Mouse (Mus musculus) embryo, embryonic 11 days (tissue): ENCODE data around the gene Taf10.
"Not testable (repeated sequence)": the region's sequence is repeated elsewhere in the genome, so short reads cannot be mapped to it uniquely, and the experiment has no call there.

Source experiments
- DNase-seq: peaks from one replicate; pipeline ENCODE4 v3.0.0-alpha.2; 2015

Taf10 gene

GRCm38 (mm10) chr7:105752716-105753115 lies 8.6 kb upstream of the Taf10 start:
- DNase-seq: no peak

- peak; percentile 91 for DNase-seq
Measured at GRCm38 (mm10) chr7:105751491-105752433, 7.6 kb upstream of the Taf10 start, which contains the start of gene Tpp1. Tpp1 (minus strand) TSS chr7:105752235.

- no peak for DNase-seq
Measured at GRCm38 (mm10) chr7:105747776-105748175, 3.6 kb upstream of the Taf10 start.

GRCm38 (mm10) chr7:105743246-105743925 lies 775 bp downstream of the Taf10 start:
- not testable (repeated sequence) for DNase-seq

GRCm38 (mm10) chr7:105742539-105743215 lies 1.5 kb downstream of the Taf10 start:
- not testable (repeated sequence) for DNase-seq

GRCm38 (mm10) chr7:105741978-105742377 lies 2.2 kb downstream of the Taf10 start:
- no peak for DNase-seq

GRCm38 (mm10) chr7:105740851-105741250 lies 3.3 kb downstream of the Taf10 start:
- no peak for DNase-seq

- DNase-seq: no peak
Measured at GRCm38 (mm10) chr7:105740089-105740795, 3.9 kb downstream of the Taf10 start.

GRCm38 (mm10) chr7:105738948-105739347 lies 5.2 kb downstream of the Taf10 start:
- peak; percentile 82 for DNase-seq

GRCm38 (mm10) chr7:105738286-105738685 lies 5.9 kb downstream of the Taf10 start:
- no peak for DNase-seq

GRCm38 (mm10) chr7:105737648-105738047 lies 6.5 kb downstream of the Taf10 start:
- no peak for DNase-seq

GRCm38 (mm10) chr7:105736911-105737521 lies 7.1 kb downstream of the Taf10 start, which contains the start of gene Rrp8:
Rrp8 (minus strand) TSS chr7:105737385.
- peak; percentile 50 for DNase-seq

GRCm38 (mm10) chr7:105736264-105736901 lies 7.8 kb downstream of the Taf10 start, which contains the start of gene Ilk:
Ilk (plus strand) TSS chr7:105736592.
- peak; percentile 95 for DNase-seq

GRCm38 (mm10) chr7:105735464-105735863 lies 8.7 kb downstream of the Taf10 start:
- DNase-seq: not testable (repeated sequence)

GRCm38 (mm10) chr7:105734826-105735225 lies 9.3 kb downstream of the Taf10 start:
- DNase-seq: no peak

GRCm38 (mm10) chr7:105733836-105734235 lies 10.3 kb downstream of the Taf10 start:
- DNase-seq: no peak

- DNase-seq: no peak
Measured at GRCm38 (mm10) chr7:105728701-105729428, 15.3 kb downstream of the Taf10 start.

GRCm38 (mm10) chr7:105726980-105727325 lies 17.2 kb downstream of the Taf10 start:
- no peak for DNase-seq

- peak; percentile 80 for DNase-seq
Measured at GRCm38 (mm10) chr7:105726144-105726979, 17.8 kb downstream of the Taf10 start.

- no peak for DNase-seq
Measured at GRCm38 (mm10) chr7:105721916-105722315, 22.2 kb downstream of the Taf10 start.
